Mouse (Mus musculus): ENCODE results near the gene Slc6a6.

GRCm38 (mm10) chr6:91708919-91709318, 25.1 kb downstream of the Slc6a6 start:
- TF ChIP-seq CTCF (IDR thresholded peaks at IDR 0.05; ENCODE audit: extremely low read depth, insufficient read depth, low read length): no peak
- no peak for TF ChIP-seq POLR2A (IDR thresholded peaks at IDR 0.05; ENCODE audit: extremely low read depth, insufficient read depth, low read length)

All from cortical plate, adult 2 months (tissue).